Mouse (Mus musculus): ENCODE data around the gene Pld6.
"Not testable (repeated sequence)": the region's sequence is repeated elsewhere in the genome, so short reads cannot be mapped to it uniquely, and the experiment has no call there.

Gene Pld6

GRCm38 (mm10) chr11:59746614-59747013 is 40.8 kb downstream of the Pld6 start:
- DNase-seq (ENCODE audit: low spot score in 2 of 2) = peak in 1 of 2 experiments; percentile 51

GRCm38 (mm10) chr11:59745851-59746250 is 41.6 kb downstream of the Pld6 start:
- DNase-seq (ENCODE audit: low spot score in 2 of 2) = no peak

- DNase-seq (ENCODE audit: low spot score in 2 of 2) = no peak
These were observed 43.1 kb downstream of the Pld6 start for GRCm38 (mm10) chr11:59744374-59744773.

GRCm38 (mm10) chr11:59743712-59744111 is 43.7 kb downstream of the Pld6 start:
- no peak for DNase-seq (ENCODE audit: low spot score in 2 of 2)

GRCm38 (mm10) chr11:59743307-59743706 is 44.1 kb downstream of the Pld6 start:
- no peak for DNase-seq (ENCODE audit: low spot score in 2 of 2)

GRCm38 (mm10) chr11:59741915-59742314 is 45.5 kb downstream of the Pld6 start:
- no peak for DNase-seq (ENCODE audit: low spot score in 2 of 2)

GRCm38 (mm10) chr11:59739996-59740395 is 47.4 kb downstream of the Pld6 start:
- DNase-seq (ENCODE audit: low spot score in 2 of 2) = no peak

GRCm38 (mm10) chr11:59737250-59737649 is 50.2 kb downstream of the Pld6 start:
- DNase-seq (ENCODE audit: low spot score in 2 of 2) = no peak

- DNase-seq (ENCODE audit: low spot score in 2 of 2) = not testable (repeated sequence)
These were observed 51.5 kb downstream of the Pld6 start for GRCm38 (mm10) chr11:59735938-59736337.

- no peak for DNase-seq (ENCODE audit: low spot score in 2 of 2)
These were observed 53.1 kb downstream of the Pld6 start for GRCm38 (mm10) chr11:59734335-59734734.

Measured in frontal cortex, postnatal 10 days (tissue).